Mouse (Mus musculus): ENCODE measurements around the gene Prss57.

Gene Prss57

GRCm38 (mm10) chr10:79739234-79739633 is 51.5 kb downstream of the Prss57 start:
- Histone ChIP-seq H3K4me1 (replicated peaks; ENCODE audit: low read depth, low read length) (peaks cover 22% of the 10 kb centered on the region), H3K9me3 (ENCODE audit: low read length) (peaks cover 72% of the 10 kb centered on the region), H3K4me3 (replicated peaks; ENCODE audit: low read length) (0 out of 2 replicates have a peak overlapping the region, but pooled peaks have one; percentile 48), H3K36me3 (ENCODE audit: insufficient read depth, low read length) (peaks cover 88% of the 10 kb centered on the region), H3K27me3 (ENCODE audit: insufficient read depth, low read length) (no peaks in the 10 kb centered on the region; the same call in none of the 2 replicates)
- no peak for TF ChIP-seq NANOG (IDR thresholded peaks at IDR 0.05; ENCODE audit: borderline replicate concordance, low read length)
- no peak for TF ChIP-seq CTCF (conservative IDR thresholded peaks at IDR 0.05; ENCODE audit: low read length)
- peak; percentile 41 for TF ChIP-seq POU5F1 (IDR thresholded peaks at IDR 0.05; ENCODE audit: borderline replicate concordance, low read length)

- Histone ChIP-seq H3K4me3 (replicated peaks; ENCODE audit: low read length) (peak overlapping the region; percentile 48), H3K9me3 (ENCODE audit: low read length) (peaks cover 71% of the 10 kb centered on the region), H3K27me3 (ENCODE audit: insufficient read depth, low read length) (no peaks in the 10 kb centered on the region; the same call in none of the 2 replicates), H3K4me1 (replicated peaks; ENCODE audit: low read depth, low read length) (peaks cover 16% of the 10 kb centered on the region), H3K36me3 (ENCODE audit: insufficient read depth, low read length) (peaks cover 86% of the 10 kb centered on the region)
- no peak for TF ChIP-seq POU5F1 (IDR thresholded peaks at IDR 0.05; ENCODE audit: borderline replicate concordance, low read length)
- no peak; the same call in 1 of the 2 replicates for TF ChIP-seq CTCF (conservative IDR thresholded peaks at IDR 0.05; ENCODE audit: low read length)
- no peak for TF ChIP-seq NANOG (IDR thresholded peaks at IDR 0.05; ENCODE audit: borderline replicate concordance, low read length)
Measured at GRCm38 (mm10) chr10:79738259-79738658, 52.5 kb downstream of the Prss57 start.

GRCm38 (mm10) chr10:79736706-79737105 is 54.1 kb downstream of the Prss57 start:
- H3K36me3 ChIP-seq (ENCODE audit: insufficient read depth, low read length): peaks cover 81% of the 10 kb centered on the region
- TF ChIP-seq CTCF (conservative IDR thresholded peaks at IDR 0.05; ENCODE audit: low read length) (no peak), POU5F1 (IDR thresholded peaks at IDR 0.05; ENCODE audit: borderline replicate concordance, low read length) (no peak), NANOG (IDR thresholded peaks at IDR 0.05; ENCODE audit: borderline replicate concordance, low read length) (no peak)
- peaks cover 23% of the 10 kb centered on the region for H3K4me1 ChIP-seq (replicated peaks; ENCODE audit: low read depth, low read length)
- peaks cover 57% of the 10 kb centered on the region for H3K9me3 ChIP-seq (ENCODE audit: low read length)
- H3K27me3 ChIP-seq (ENCODE audit: insufficient read depth, low read length): no peaks in the 10 kb centered on the region; the same call in none of the 2 replicates
- no peak overlapping the region for H3K4me3 ChIP-seq (replicated peaks; ENCODE audit: low read length)

- H3K4me3 ChIP-seq (replicated peaks; ENCODE audit: low read length): peak overlapping the region; percentile 78
- TF ChIP-seq POU5F1 (IDR thresholded peaks at IDR 0.05; ENCODE audit: borderline replicate concordance, low read length): no peak
- TF ChIP-seq CTCF (conservative IDR thresholded peaks at IDR 0.05; ENCODE audit: low read length): no peak
- TF ChIP-seq NANOG (IDR thresholded peaks at IDR 0.05; ENCODE audit: borderline replicate concordance, low read length): no peak
Measured at GRCm38 (mm10) chr10:79735361-79735760, 55.4 kb downstream of the Prss57 start.

GRCm38 (mm10) chr10:79733847-79734246 is 56.9 kb downstream of the Prss57 start:
- H3K27me3 ChIP-seq (ENCODE audit: insufficient read depth, low read length): no peaks in the 10 kb centered on the region; the same call in none of the 2 replicates
- peaks cover 30% of the 10 kb centered on the region for H3K4me1 ChIP-seq (replicated peaks; ENCODE audit: low read depth, low read length)
- no peak for TF ChIP-seq POU5F1 (IDR thresholded peaks at IDR 0.05; ENCODE audit: borderline replicate concordance, low read length)
- no peak for TF ChIP-seq CTCF (conservative IDR thresholded peaks at IDR 0.05; ENCODE audit: low read length)
- no peak for TF ChIP-seq NANOG (IDR thresholded peaks at IDR 0.05; ENCODE audit: borderline replicate concordance, low read length)
- no peak overlapping the region for H3K4me3 ChIP-seq (replicated peaks; ENCODE audit: low read length)
- peaks cover 28% of the 10 kb centered on the region for H3K9me3 ChIP-seq (ENCODE audit: low read length)
- peaks cover 60% of the 10 kb centered on the region for H3K36me3 ChIP-seq (ENCODE audit: insufficient read depth, low read length)

More at GRCm38 (mm10) chr10:79735361-79735760, 55.4 kb downstream of the Prss57 start:
- Histone ChIP-seq H3K4me1 (replicated peaks; ENCODE audit: low read depth, low read length) (peaks cover 23% of the 10 kb centered on the region), H3K36me3 (ENCODE audit: insufficient read depth, low read length) (peaks cover 75% of the 10 kb centered on the region), H3K9me3 (ENCODE audit: low read length) (peaks cover 43% of the 10 kb centered on the region), H3K27me3 (ENCODE audit: insufficient read depth, low read length) (no peaks in the 10 kb centered on the region; the same call in none of the 2 replicates)

- TF ChIP-seq NANOG (IDR thresholded peaks at IDR 0.05; ENCODE audit: borderline replicate concordance, low read length) (no peak), CTCF (conservative IDR thresholded peaks at IDR 0.05; ENCODE audit: low read length) (peak; percentile 95), POU5F1 (IDR thresholded peaks at IDR 0.05; ENCODE audit: borderline replicate concordance, low read length) (no peak)
- Histone ChIP-seq H3K27me3 (ENCODE audit: insufficient read depth, low read length) (no peaks in the 10 kb centered on the region; the same call in none of the 2 replicates), H3K4me1 (replicated peaks; ENCODE audit: low read depth, low read length) (peaks cover 40% of the 10 kb centered on the region)
Measured at GRCm38 (mm10) chr10:79732500-79732899, 58.3 kb downstream of the Prss57 start.

More at GRCm38 (mm10) chr10:79732500-79732899, 58.3 kb downstream of the Prss57 start:
- Histone ChIP-seq H3K9me3 (ENCODE audit: low read length) (peaks cover 16% of the 10 kb centered on the region), H3K4me3 (replicated peaks; ENCODE audit: low read length) (no peak overlapping the region), H3K36me3 (ENCODE audit: insufficient read depth, low read length) (peaks cover 48% of the 10 kb centered on the region)
